19 mouse cellular contexts compared by ENCODE assay signal in genomic region chr8:72665405-72665804, GRCm38 (mm10). TPM values are rescaled to one million over a fixed set of nuclear protein-coding genes. Genes with fewer than 3 reads are reported as not detected.
DNase-seq lines count a peak whose midpoint lies in the region; ATAC-seq and TF ChIP-seq lines count a peak whose summit lies in the region.
"Had no signal": no experiment of that assay in that cellular context is flagged by ENCODE, and none has a peak within 500 bp of the region (broad histone marks: within the 10 kb centered on the region; RNA-seq: fewer than 3 reads in every experiment).

No protein-coding gene starts in this region.

- H3K36me3 ChIP-seq in liver, embryonic 14.5 days (replicated peaks; ENCODE audit: control insufficient read depth, insufficient read depth, low read depth) = no peaks in the 10 kb centered on the region
- no peaks in the 10 kb centered on the region for H3K36me3 ChIP-seq in midbrain, postnatal 0 days (ENCODE audit: insufficient read depth, low read length)
- H3K36me3 ChIP-seq in heart, embryonic 12.5 days = no peaks in the 10 kb centered on the region
- H3K36me3 ChIP-seq: heart, embryonic 15.5 days; kidney, embryonic 15.5 days had no signal

- 11% methylated on average over 5 of the region's 5 CpGs for WGBS in liver, embryonic 14.5 days (ENCODE audit: insufficient replicate concordance)
- 62% methylated on average over 5 of the region's 5 CpGs for WGBS in midbrain, postnatal 0 days
- WGBS in heart, embryonic 12.5 days = 61% methylated on average over 5 of the region's 5 CpGs

- peaks cover 8 to 14% of the 10 kb centered on the region in 2 experiments; a peak in 3 of 4 replicates for H3K4me1 ChIP-seq in liver, embryonic 14.5 days (replicated peaks; ENCODE audit: control insufficient read depth in 2 of 2, insufficient read depth in 2 of 2, low read length in 1 of 2)
- no peaks in the 10 kb centered on the region for H3K4me1 ChIP-seq in midbrain, postnatal 0 days (ENCODE audit: insufficient read depth, low read length)
- H3K4me1 ChIP-seq in heart, embryonic 12.5 days (replicated peaks) = no peaks in the 10 kb centered on the region
- H3K4me1 ChIP-seq: heart, embryonic 15.5 days; kidney, embryonic 15.5 days had no signal

- TF ChIP-seq EP300 in liver, embryonic 14.5 days (IDR thresholded peaks at IDR 0.05; ENCODE audit: low read depth) = no peak

- H3K27me3 ChIP-seq in liver, embryonic 14.5 days (ENCODE audit: control insufficient read depth, insufficient read depth, low read length) = no peaks in the 10 kb centered on the region
- H3K27me3 ChIP-seq in midbrain, postnatal 0 days (ENCODE audit: insufficient read depth, low read length) = no peaks in the 10 kb centered on the region
- H3K27me3 ChIP-seq in heart, embryonic 12.5 days (replicated peaks) = no peaks in the 10 kb centered on the region
- H3K27me3 ChIP-seq: heart, embryonic 15.5 days; kidney, embryonic 15.5 days had no signal

- H3K9me3 ChIP-seq in liver, embryonic 14.5 days (ENCODE audit: control insufficient read depth, low read length) = no peaks in the 10 kb centered on the region
- no peaks in the 10 kb centered on the region for H3K9me3 ChIP-seq in midbrain, postnatal 0 days (ENCODE audit: low read length)
- no peaks in the 10 kb centered on the region for H3K9me3 ChIP-seq in heart, embryonic 12.5 days (replicated peaks)
- H3K9me3 ChIP-seq: heart, embryonic 15.5 days; kidney, embryonic 15.5 days had no signal

- H3K9ac ChIP-seq in liver, embryonic 14.5 days (replicated peaks) = no peak overlapping the region; the same call in 1 of the 2 replicates
- H3K9ac ChIP-seq in midbrain, postnatal 0 days (replicated peaks; ENCODE audit: low read length, poor library complexity, severe bottlenecking) = no peak overlapping the region
- no peak overlapping the region for H3K9ac ChIP-seq in heart, embryonic 12.5 days
- H3K9ac ChIP-seq: heart, embryonic 15.5 days; hindbrain, embryonic 14.5 days; kidney, embryonic 15.5 days; lung, embryonic 14.5 days had no signal

- peak; percentile 8 for DNase-seq in gastrocnemius, adult 18-20 months (ENCODE audit: low spot score)
- DNase-seq in gastrocnemius, adult 2 months = no peak
- peak; percentile 23 to 43 for DNase-seq in urinary bladder, postnatal 36 days (ENCODE audit: low spot score in 2 of 2)
- no peak for DNase-seq in urinary bladder, adult 2 months (ENCODE audit: low spot score)
- peak in 1 of 3 experiments; percentile 39 for DNase-seq in liver, embryonic 14.5 days (ENCODE audit: low read depth in 3 of 3, low spot score in 3 of 3)
- peak; percentile 71 for DNase-seq in yolk sac, embryonic 10.5 days (ENCODE audit: low spot score)
- DNase-seq in midbrain, postnatal 0 days (ENCODE audit: low spot score) = no peak
- DNase-seq: cerebellum, adult 11 months; embryo, embryonic 11 days; gastrocnemius, postnatal 36 days; layer of hippocampus, adult 9-11 months; lung, embryonic 14.5 days; right cerebral cortex, postnatal 14 days; thymus, postnatal 25 days had no signal

- H3K4me3 ChIP-seq in gastrocnemius, adult 2 months = no peak overlapping the region
- H3K4me3 ChIP-seq in liver, embryonic 14.5 days (ENCODE audit: insufficient read depth in 1 of 2, low read depth in 2 of 2, low read length in 2 of 2) = 0 out of 4 replicates have a peak overlapping the region, but pooled peaks of 1 of the 2 experiments have one; percentile 19
- H3K4me3 ChIP-seq in midbrain, postnatal 0 days (ENCODE audit: low read depth, low read length) = no peak overlapping the region
- H3K4me3 ChIP-seq in heart, embryonic 12.5 days = no peak overlapping the region
- H3K4me3 ChIP-seq: heart, embryonic 15.5 days; kidney, embryonic 15.5 days had no signal

- no peak for TF ChIP-seq CTCF in gastrocnemius, adult 2 months (IDR thresholded peaks at IDR 0.05)
- TF ChIP-seq CTCF in liver, embryonic 14.5 days (IDR thresholded peaks at IDR 0.05; ENCODE audit: low read depth) = no peak
- no peak for TF ChIP-seq CTCF in midbrain, postnatal 0 days (IDR thresholded peaks at IDR 0.05)

- ATAC-seq in liver, embryonic 14.5 days (ENCODE audit: insufficient read depth) = peak; percentile 84
- no peak for ATAC-seq in midbrain, postnatal 0 days (ENCODE audit: low FRiP score)
- no peak for ATAC-seq in heart, embryonic 12.5 days (ENCODE audit: insufficient number of reproducible peaks, low FRiP score)

- intact Hi-C loops in gastrocnemius, adult 2 months (cut with DNase I) = no loop called here

- peak overlapping the region; percentile 46 for H3K4me2 ChIP-seq in liver, embryonic 14.5 days (ENCODE audit: low read depth)
- H3K4me2 ChIP-seq in midbrain, postnatal 0 days (ENCODE audit: low read depth, low read length, poor library complexity, severe bottlenecking) = no peak overlapping the region
- no peak overlapping the region for H3K4me2 ChIP-seq in heart, embryonic 12.5 days
- H3K4me2 ChIP-seq: heart, embryonic 15.5 days; hindbrain, embryonic 14.5 days; kidney, embryonic 15.5 days; lung, embryonic 14.5 days; midbrain, embryonic 11.5 days had no signal

- H3K27ac ChIP-seq in gastrocnemius, adult 2 months = no peak overlapping the region
- 0 out of 2 replicates have a peak overlapping the region, but pooled peaks have one; percentile 20 for H3K27ac ChIP-seq in liver, embryonic 14.5 days
- no peak overlapping the region for H3K27ac ChIP-seq in midbrain, postnatal 0 days (ENCODE audit: low read depth, low read length)
- H3K27ac ChIP-seq in heart, embryonic 12.5 days (ENCODE audit: poor library complexity, severe bottlenecking) = no peak overlapping the region
- H3K27ac ChIP-seq: heart, embryonic 15.5 days; hindbrain, embryonic 14.5 days; kidney, embryonic 15.5 days had no signal

RNA-seq across cellular contexts. Expression of gene Nwd1, which starts 18.9 kb away (rescaled TPM):
- total RNA-seq in gastrocnemius, adult 18-20 months (2021) = under 1 TPM; 0.97 to 0.98 TPM
- 1 to 10 TPM; 1.2 to 2.0 TPM for total RNA-seq in gastrocnemius, adult 2 months (2021)
- 0.15 and 0.41 TPM in 2 replicates for polyA plus RNA-seq in urinary bladder, adult 2 months (2012; rRNA removed)
- under 0.01 and 0.01 TPM in 2 replicates for polyA plus RNA-seq in liver, embryonic 14.5 days (2012; rRNA removed)
- polyA plus RNA-seq in liver, embryonic 14.5 days (2014; fragmentation: Nextera tagmentation; extraction: Ambion mirVana) = not detected in 2 replicates
- total RNA-seq in midbrain, postnatal 0 days (2014; rRNA removed) = 31.6 and 36.3 TPM in 2 replicates
- polyA plus RNA-seq in midbrain, postnatal 0 days (2015; fragmentation: Nextera tagmentation; extraction: Ambion mirVana) = 2.0 and 2.6 TPM in 2 replicates
- 0.13 and 0.15 TPM in 2 replicates for polyA plus RNA-seq in heart, embryonic 12.5 days (2016; fragmentation: Nextera tagmentation; extraction: Ambion mirVana)
- polyA plus RNA-seq: lung, embryonic 14.5 days had no signal

RNA-seq across cellular contexts. Expression of gene Sin3b, which starts 57.7 kb away (rescaled TPM):
- total RNA-seq in gastrocnemius, adult 18-20 months (2021) = 10 to 100 TPM; 31.5 to 34.4 TPM
- 10 to 100 TPM; 29.4 to 36.6 TPM for total RNA-seq in gastrocnemius, adult 2 months (2021)
- polyA plus RNA-seq in urinary bladder, adult 2 months (2012; rRNA removed) = 122 and 134 TPM in 2 replicates
- polyA plus RNA-seq in liver, embryonic 14.5 days (2012; rRNA removed) = 47.6 and 57.0 TPM in 2 replicates
- polyA plus RNA-seq in liver, embryonic 14.5 days (2014; fragmentation: Nextera tagmentation; extraction: Ambion mirVana) = 68.7 and 70.3 TPM in 2 replicates
- total RNA-seq in midbrain, postnatal 0 days (2014; rRNA removed) = 210 and 256 TPM in 2 replicates
- 231 and 234 TPM in 2 replicates for polyA plus RNA-seq in midbrain, postnatal 0 days (2015; fragmentation: Nextera tagmentation; extraction: Ambion mirVana)
- polyA plus RNA-seq in heart, embryonic 12.5 days (2016; fragmentation: Nextera tagmentation; extraction: Ambion mirVana) = 147 and 151 TPM in 2 replicates

Comparison
In these comparisons a context has a peak if more than half of its experiments do, and no peak if none do; other contexts are left out.
1. DNase-seq: peak in gastrocnemius, adult 18-20 months (single experiment), urinary bladder, postnatal 36 days (2 of 2) and yolk sac, embryonic 10.5 days (single experiment); none in gastrocnemius, adult 2 months (single experiment), urinary bladder, adult 2 months (single experiment) and midbrain, postnatal 0 days (single experiment).